Mouse (Mus musculus): ENCODE measurements around the gene Chrna1. TPM values are rescaled to one million over a fixed set of nuclear protein-coding genes. Genes with fewer than 3 reads are reported as not detected.
"Not testable (repeated sequence)": the region's sequence is repeated elsewhere in the genome, so short reads cannot be mapped to it uniquely, and the experiment has no call there.

Gene Chrna1
- polyA plus RNA-seq, 1 experiment from 2014 or later: 2.3 TPM

DNA sequence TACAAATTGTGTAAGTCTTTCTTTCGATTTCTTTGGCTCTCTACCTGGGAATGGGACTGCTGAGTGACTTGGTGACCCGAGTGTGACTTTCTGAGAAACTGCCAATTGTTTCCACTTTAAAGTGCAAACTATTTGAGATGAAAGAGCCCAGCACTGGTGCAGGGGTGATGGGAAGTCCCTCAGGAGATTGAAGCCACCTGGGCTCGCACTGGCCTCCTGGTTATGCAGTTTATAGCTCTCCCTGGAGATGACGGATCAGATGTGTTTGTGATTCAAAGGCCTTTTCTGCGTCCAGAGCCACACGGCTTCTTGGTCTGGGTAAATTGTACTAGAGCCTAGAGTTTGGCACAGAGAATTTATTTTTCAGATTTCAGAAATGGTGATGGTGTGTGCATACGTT lies 16.4 kb downstream of the Chrna1 start:
- H3K4me3 ChIP-seq: no peak overlapping the region
- peaks cover 58% of the 10 kb centered on the region for H3K4me1 ChIP-seq
- no peaks in the 10 kb centered on the region for H3K9me3 ChIP-seq (replicated peaks)
- H3K27me3 ChIP-seq (ENCODE audit: low read depth, poor library complexity, severe bottlenecking): no peaks in the 10 kb centered on the region
- H3K36me3 ChIP-seq: no peaks in the 10 kb centered on the region
- DNase-seq (ENCODE audit: low spot score): peak; percentile 66
- WGBS: 27% methylated on average over 7 of the region's 7 CpGs
- H3K27ac ChIP-seq: peak overlapping the region; percentile 46

DNA sequence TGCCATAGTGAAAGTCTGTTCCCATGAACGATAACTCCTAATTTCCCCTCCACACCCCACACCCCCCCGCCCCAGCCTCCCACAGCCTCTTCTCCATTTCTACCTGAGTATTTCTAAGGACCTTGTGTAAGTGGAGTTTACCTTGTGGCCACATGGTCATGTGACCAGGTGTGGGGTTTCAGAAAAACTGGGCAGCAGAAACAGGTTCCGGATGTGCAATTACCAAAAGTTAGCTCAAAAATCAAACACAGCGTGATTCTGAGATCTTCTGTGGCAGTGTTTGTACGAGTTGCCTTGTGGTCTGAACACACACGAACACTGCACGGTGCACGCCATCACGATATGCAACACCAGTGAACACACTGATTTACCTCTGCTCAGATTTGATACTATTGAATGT lies 17.5 kb downstream of the Chrna1 start:
- Histone ChIP-seq H3K27ac (peak overlapping the region; percentile 36; the same call in 1 of the 2 replicates), H3K4me1 (peaks cover 58% of the 10 kb centered on the region), H3K9me3 (replicated peaks) (no peaks in the 10 kb centered on the region), H3K36me3 (no peaks in the 10 kb centered on the region), H3K27me3 (ENCODE audit: low read depth, poor library complexity, severe bottlenecking) (no peaks in the 10 kb centered on the region), H3K4me3 (no peak overlapping the region)
- no peak for DNase-seq (ENCODE audit: low spot score)
- WGBS: 90% methylated on average over 9 of the region's 9 CpGs

DNA sequence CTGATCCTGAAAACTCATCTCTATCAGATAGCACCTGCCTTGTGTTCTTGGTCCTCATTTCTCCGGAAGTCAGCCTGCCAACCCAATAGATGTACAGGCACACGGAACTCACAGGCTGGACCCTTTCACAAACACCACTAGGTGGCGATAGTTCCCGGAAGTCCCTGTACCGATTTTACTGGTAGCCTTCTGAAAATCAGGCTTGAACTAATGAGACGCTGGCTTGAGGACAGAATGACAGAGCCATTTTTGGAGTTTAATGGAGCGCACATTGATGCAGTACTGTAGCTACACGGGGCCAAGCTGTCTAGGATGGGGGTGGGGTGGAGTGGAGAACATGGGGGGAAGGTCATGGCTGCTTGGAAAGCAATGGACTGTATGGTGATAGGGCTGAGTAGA lies 18.5 kb downstream of the Chrna1 start:
- Histone ChIP-seq H3K27ac (peak overlapping the region; percentile 72; the same call in 1 of the 2 replicates), H3K9me3 (replicated peaks) (no peaks in the 10 kb centered on the region), H3K4me3 (peak overlapping the region; percentile 52), H3K27me3 (ENCODE audit: low read depth, poor library complexity, severe bottlenecking) (no peaks in the 10 kb centered on the region), H3K36me3 (no peaks in the 10 kb centered on the region), H3K4me1 (peaks cover 52% of the 10 kb centered on the region)
- DNase-seq (ENCODE audit: low spot score): peak; percentile 72
- 10% methylated on average over 8 of the region's 8 CpGs for WGBS

DNA sequence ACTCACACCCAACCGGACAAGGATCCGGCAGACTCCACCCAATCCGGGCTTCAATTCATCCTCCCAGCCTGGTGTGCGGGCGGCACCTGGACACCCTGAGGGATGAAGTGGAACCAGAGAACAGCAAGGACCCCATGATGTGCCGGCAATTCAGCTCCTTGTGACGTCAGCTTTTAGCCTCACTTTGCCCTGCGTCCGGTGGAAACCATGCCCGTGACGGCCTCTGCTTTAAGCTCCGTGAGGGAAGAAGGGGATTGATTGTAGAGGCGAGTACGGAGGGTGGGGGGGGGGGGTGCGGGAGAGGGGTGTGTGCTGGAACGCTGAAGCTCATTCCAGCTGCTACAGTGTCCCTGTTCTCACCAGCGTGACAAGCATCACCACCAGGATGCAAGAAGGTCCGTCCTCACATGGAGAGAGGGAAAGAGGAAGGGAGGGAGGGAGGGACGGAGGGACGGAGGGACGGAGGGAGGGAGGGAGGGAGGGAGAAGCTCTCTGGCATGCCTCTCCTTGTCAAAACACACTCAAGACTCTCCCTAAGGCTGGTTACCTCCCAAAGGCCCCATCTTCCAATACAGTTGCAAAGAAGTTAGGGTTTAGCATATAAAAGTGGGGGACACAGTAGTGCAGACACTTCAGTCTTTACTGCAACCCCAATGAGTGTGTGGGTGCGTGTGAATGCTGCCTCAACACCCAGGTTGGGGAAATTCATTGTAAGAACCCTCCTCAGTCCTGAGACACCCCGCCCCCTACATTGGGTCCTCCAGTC lies 19.1 kb downstream of the Chrna1 start:
- no peaks in the 10 kb centered on the region for H3K27me3 ChIP-seq (ENCODE audit: low read depth, poor library complexity, severe bottlenecking)
- peak overlapping the region; percentile 72 for H3K27ac ChIP-seq

DNA sequence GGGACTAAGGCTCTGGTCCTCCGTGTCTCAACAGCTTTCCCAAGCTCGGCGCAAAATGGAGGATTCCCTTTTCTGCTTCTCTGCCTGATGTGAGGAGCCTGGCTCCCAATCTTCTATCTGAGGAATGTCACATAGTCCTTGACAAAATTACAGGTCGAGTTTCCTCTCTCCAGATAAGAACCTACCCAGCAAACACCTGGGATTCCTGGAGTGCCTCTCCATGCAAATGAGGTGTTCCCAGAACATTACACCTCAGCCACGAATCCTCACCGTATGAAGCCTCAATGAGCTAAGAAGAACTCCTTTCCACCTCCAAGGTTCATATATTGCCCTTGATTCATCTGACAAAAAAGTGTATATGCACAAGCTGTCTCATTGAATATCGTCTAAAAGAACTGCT lies 19.7 kb downstream of the Chrna1 start:
- peak overlapping the region; percentile 52 for H3K4me3 ChIP-seq
- peaks cover 43% of the 10 kb centered on the region for H3K4me1 ChIP-seq
- H3K27ac ChIP-seq: peak overlapping the region; percentile 72; the same call in 1 of the 2 replicates
- DNase-seq (ENCODE audit: low spot score): no peak
- 42% methylated on average over 7 of the region's 7 CpGs for WGBS
- no peaks in the 10 kb centered on the region for H3K36me3 ChIP-seq
- no peaks in the 10 kb centered on the region for H3K27me3 ChIP-seq (ENCODE audit: low read depth, poor library complexity, severe bottlenecking)
- H3K9me3 ChIP-seq (replicated peaks): no peaks in the 10 kb centered on the region

More for the DNA sequence above, 19.1 kb downstream of the Chrna1 start:
- 3% methylated on average over 22 of the region's 23 CpGs for WGBS
- peak overlapping the region; percentile 52 for H3K4me3 ChIP-seq
- H3K4me1 ChIP-seq: peaks cover 47% of the 10 kb centered on the region
- DNase-seq (ENCODE audit: low spot score): no peak
- H3K36me3 ChIP-seq: no peaks in the 10 kb centered on the region
- no peaks in the 10 kb centered on the region for H3K9me3 ChIP-seq (replicated peaks)

DNA sequence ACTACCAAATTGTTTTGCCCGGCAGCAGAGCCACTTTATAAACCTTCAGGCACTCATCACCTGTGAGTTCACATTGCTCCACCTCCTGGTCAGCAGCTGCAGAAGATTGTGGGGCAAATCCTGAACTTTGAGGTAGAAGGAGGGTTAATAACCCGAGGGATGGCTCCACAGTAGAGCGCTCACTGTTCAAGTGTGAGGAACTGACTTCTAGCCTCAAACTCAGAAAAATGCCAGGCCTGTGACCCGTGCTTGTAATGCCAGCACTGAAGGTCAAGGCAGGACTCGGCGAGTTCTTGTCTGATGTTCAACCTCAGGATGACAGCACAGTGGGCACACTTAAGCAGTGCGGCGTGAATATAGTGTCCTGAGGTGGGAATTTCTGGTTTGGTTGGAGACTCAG lies 22.2 kb downstream of the Chrna1 start:
- H3K4me1 ChIP-seq: peaks cover 42% of the 10 kb centered on the region
- DNase-seq (ENCODE audit: low spot score): no peak
- no peaks in the 10 kb centered on the region for H3K9me3 ChIP-seq (replicated peaks)
- no peak overlapping the region for H3K4me3 ChIP-seq
- H3K27me3 ChIP-seq (ENCODE audit: low read depth, poor library complexity, severe bottlenecking): no peaks in the 10 kb centered on the region
- 84% methylated on average over 8 of the region's 8 CpGs for WGBS
- no peaks in the 10 kb centered on the region for H3K36me3 ChIP-seq
- H3K27ac ChIP-seq: no peak overlapping the region

DNA sequence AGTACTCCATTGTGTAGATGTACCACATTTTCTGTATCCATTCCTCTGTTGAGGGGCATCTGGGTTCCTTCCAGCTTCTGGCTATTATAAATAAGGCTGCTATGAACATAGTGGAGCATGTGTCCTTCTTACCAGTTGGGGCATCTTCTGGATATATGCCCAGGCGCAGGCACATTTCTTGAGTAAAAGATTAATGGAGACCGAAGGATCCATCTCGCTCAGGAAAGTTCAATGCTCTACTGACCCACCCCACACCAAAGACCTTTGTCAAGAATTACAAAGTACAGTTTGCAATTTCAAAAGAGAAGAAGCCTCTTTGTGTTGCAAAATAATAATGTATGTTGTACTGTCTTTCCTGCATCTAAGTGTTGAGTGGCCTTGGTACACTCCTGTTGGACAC lies 23.1 kb downstream of the Chrna1 start:
- H3K4me3 ChIP-seq; DNase-seq (ENCODE audit: low spot score): not testable (repeated sequence)
- WGBS: 97% methylated on average over 3 of the region's 3 CpGs

DNA sequence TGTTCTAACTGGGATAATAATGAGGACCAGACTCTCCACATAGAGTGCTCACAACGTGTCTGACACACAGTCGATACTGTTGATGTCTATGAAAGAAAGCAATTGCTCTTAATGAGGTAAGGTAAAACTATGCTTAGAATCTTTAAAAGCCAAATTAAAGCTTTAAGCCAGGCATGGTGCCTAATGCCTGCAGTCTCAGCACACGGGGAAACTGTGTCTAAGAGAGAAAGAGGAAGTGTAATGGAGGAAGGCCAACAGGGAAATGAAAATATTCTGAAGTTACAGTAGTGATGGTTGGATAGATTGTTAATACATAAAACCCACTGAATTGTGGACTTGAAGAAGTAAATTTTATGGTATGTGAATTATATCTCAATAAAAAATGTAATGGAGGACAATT lies 25.7 kb downstream of the Chrna1 start:
- H3K4me3 ChIP-seq: no peak overlapping the region
- no peaks in the 10 kb centered on the region for H3K36me3 ChIP-seq
- whole genome bisulfite sequencing: 54% methylated on average over 3 of the region's 3 CpGs
- no peaks in the 10 kb centered on the region for H3K27me3 ChIP-seq (ENCODE audit: low read depth, poor library complexity, severe bottlenecking)
- no peak for DNase-seq (ENCODE audit: low spot score)
- H3K9me3 ChIP-seq (replicated peaks): no peaks in the 10 kb centered on the region
- H3K4me1 ChIP-seq: peaks cover 21% of the 10 kb centered on the region
- peak overlapping the region; percentile 42; the same call in 1 of the 2 replicates for H3K27ac ChIP-seq

More for the DNA sequence above, 23.1 kb downstream of the Chrna1 start:
- not testable (repeated sequence) for H3K27ac ChIP-seq; H3K9me3 ChIP-seq (replicated peaks); H3K27me3 ChIP-seq (ENCODE audit: low read depth, poor library complexity, severe bottlenecking); H3K36me3 ChIP-seq
- H3K4me1 ChIP-seq: peaks cover 36% of the 10 kb centered on the region

DNA sequence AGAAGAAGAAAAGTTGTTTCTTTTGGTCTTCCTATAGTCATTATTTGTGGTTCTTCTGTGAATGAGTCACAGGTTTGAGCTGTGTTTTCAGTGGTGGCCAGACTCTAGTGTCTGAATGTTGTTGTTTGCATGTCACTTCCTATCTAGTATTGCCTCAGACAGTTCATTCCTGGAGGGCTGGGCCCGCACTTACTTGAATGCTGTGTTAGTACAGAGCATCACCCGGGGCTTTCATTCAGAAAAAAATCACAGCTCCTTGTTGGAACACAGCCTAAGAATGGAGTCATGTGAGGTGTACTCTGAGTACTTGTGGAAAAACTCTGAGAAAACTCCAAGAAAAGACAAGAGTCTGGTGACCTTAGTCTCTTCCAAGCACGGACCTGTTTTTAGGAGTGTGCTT lies 27.2 kb downstream of the Chrna1 start:
- Histone ChIP-seq H3K36me3 (no peaks in the 10 kb centered on the region), H3K4me3 (no peak overlapping the region), H3K4me1 (peaks cover 34% of the 10 kb centered on the region), H3K9me3 (replicated peaks) (no peaks in the 10 kb centered on the region), H3K27ac (no peak overlapping the region), H3K27me3 (ENCODE audit: low read depth, poor library complexity, severe bottlenecking) (no peaks in the 10 kb centered on the region)
- 88% methylated on average over 3 of the region's 3 CpGs for WGBS
- DNase-seq (ENCODE audit: low spot score): no peak

DNA sequence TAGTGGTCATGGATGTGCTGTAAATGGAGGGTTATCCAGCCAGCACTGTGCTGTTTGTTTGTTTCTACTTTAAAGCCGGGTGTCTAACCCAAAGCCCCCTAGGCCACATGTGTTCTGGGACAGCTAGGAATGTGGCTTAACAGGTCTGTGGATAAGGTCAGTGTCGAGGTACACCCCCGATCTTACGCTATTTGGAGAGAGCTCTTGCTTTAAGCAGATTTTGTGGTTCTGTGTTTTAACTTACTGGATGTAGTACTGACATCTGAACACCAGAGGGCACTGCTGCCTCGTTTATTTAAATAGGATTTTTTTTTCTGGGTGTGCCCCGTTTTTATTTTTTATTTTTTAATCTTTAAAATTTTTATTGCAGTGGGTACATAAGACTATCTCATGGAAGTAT lies 29.4 kb downstream of the Chrna1 start:
- 21% methylated on average over 6 of the region's 6 CpGs for WGBS
- H3K27ac ChIP-seq: no peak overlapping the region
- no peaks in the 10 kb centered on the region for H3K9me3 ChIP-seq (replicated peaks)
- H3K4me3 ChIP-seq: no peak overlapping the region
- H3K27me3 ChIP-seq (ENCODE audit: low read depth, poor library complexity, severe bottlenecking): no peaks in the 10 kb centered on the region
- no peak for DNase-seq (ENCODE audit: low spot score)
- H3K4me1 ChIP-seq: peaks cover 50% of the 10 kb centered on the region
- H3K36me3 ChIP-seq: no peaks in the 10 kb centered on the region

DNA sequence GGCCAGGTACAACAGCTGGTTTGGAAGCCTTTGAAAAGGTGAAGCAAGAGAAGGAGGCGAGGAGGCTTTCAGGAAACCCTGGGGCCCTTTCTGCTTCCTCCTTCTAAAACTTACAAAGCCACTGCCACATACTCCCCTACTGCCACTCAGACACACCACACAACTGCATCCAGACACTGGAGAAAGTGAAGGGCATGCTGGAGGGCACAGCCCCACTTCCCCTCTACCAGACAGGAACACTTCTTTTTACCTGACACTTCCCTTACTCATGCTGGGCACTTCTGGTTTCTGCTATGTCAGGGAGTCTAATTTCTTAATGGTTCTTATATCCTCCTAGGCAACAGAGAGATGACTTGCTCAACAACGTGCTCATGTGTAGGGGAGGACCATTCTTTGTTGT lies 31.6 kb downstream of the Chrna1 start:
- no peaks in the 10 kb centered on the region; the same call in 1 of the 2 replicates for H3K27me3 ChIP-seq (ENCODE audit: low read depth, poor library complexity, severe bottlenecking)
- H3K9me3 ChIP-seq (replicated peaks): no peaks in the 10 kb centered on the region
- no peak for DNase-seq (ENCODE audit: low spot score)
- no peak overlapping the region for H3K4me3 ChIP-seq
- 69% methylated on average over 2 of the region's 2 CpGs for WGBS
- H3K27ac ChIP-seq: peak overlapping the region; percentile 76
- peaks cover 61% of the 10 kb centered on the region for H3K4me1 ChIP-seq
- H3K36me3 ChIP-seq: no peaks in the 10 kb centered on the region

DNA sequence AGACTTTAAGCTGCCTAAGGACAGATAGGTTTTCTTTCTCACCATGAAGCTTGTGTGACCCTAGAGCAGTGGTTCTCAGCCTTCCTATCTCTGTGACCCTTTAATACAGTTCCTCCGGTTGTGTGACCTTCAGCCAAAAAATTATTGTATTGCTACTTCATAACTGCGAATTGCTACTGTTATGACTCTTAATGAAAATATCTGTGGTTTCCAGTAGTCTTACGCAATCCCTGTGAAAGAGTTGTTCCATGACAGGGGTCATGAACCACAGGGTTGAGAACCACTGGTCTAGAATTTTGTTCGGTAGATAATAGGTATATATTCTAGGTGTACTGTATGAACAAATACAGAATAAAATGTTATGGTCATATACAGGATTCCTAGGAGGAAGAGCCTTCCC lies 32.9 kb downstream of the Chrna1 start:
- peaks cover 65% of the 10 kb centered on the region for H3K4me1 ChIP-seq
- 92% methylated on average over 4 of the region's 4 CpGs for WGBS

DNA sequence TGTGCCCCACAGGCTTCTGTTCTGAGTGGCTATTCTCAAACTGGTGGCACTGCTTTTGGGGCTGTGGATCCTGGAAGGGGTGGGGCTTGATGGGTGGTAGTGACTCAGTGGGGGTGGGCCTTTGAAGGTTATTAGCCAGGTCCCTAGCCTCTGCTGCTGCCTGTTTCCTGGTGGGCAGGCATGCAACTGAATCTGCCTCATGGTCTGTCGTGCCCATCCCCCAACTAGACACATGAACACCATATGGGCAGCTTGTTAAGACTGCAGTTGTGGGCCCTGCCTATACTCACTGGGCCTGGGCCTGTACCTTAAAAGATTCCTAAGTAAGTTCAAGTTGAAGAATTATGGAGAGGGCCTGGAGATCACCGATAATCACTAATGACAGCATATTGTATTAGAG lies 34.6 kb downstream of the Chrna1 start:
- H3K4me3 ChIP-seq: no peak overlapping the region
- no peaks in the 10 kb centered on the region; the same call in 1 of the 2 replicates for H3K27me3 ChIP-seq (ENCODE audit: low read depth, poor library complexity, severe bottlenecking)
- peak overlapping the region; percentile 82 for H3K27ac ChIP-seq
- no peaks in the 10 kb centered on the region for H3K9me3 ChIP-seq (replicated peaks)
- H3K4me1 ChIP-seq: peaks cover 80% of the 10 kb centered on the region
- H3K36me3 ChIP-seq: no peaks in the 10 kb centered on the region
- WGBS: 40% methylated on average over 2 of the region's 2 CpGs
- DNase-seq (ENCODE audit: low spot score): peak; percentile 84

More for the DNA sequence above, 32.9 kb downstream of the Chrna1 start:
- Histone ChIP-seq H3K27me3 (ENCODE audit: low read depth, poor library complexity, severe bottlenecking) (no peaks in the 10 kb centered on the region; the same call in 1 of the 2 replicates), H3K4me3 (no peak overlapping the region), H3K36me3 (no peaks in the 10 kb centered on the region), H3K9me3 (replicated peaks) (no peaks in the 10 kb centered on the region), H3K27ac (no peak overlapping the region)
- DNase-seq (ENCODE audit: low spot score): no peak

Data from limb, embryonic 10.5 days (tissue).